Mouse (Mus musculus): Measurements from ENCODE around the gene Paqr7. TPM values are rescaled to one million over a fixed set of nuclear protein-coding genes. Genes with fewer than 3 reads are reported as not detected.

The Paqr7 gene
- total and polyA plus RNA-seq, 3 experiments: 0.43 to 2.7 (median 0.89) TPM

GRCm38 (mm10) chr4:134485151-134485900 lies 11.2 kb upstream of the Paqr7 start:
- dilution Hi-C loops (cut with MboI; ENCODE audit: extremely low pct_ligation_motif_present, extremely low pct_unique_long_range_greater_than_20kb, low sequenced_read_pairs) (no loop called here), in situ Hi-C loops (cut with MboI; ENCODE audit: low pct_ligation_motif_present, low pct_unique_long_range_greater_than_20kb, low sequenced_read_pairs) (loop anchor here (25.0 kb wide), 1 partner anchor 223 kb away; the partner anchor contains the start of gene Grrp1)
- Histone ChIP-seq H3K4me3 (replicated peaks in 1 of 3; ENCODE audit: low read depth in 2 of 3, low read length in 2 of 3, poor library complexity in 1 of 3) (no peak overlapping the region), H3K27ac (ENCODE audit: insufficient read depth, low read depth) (no peak overlapping the region), H3K4me1 (ENCODE audit: control insufficient read depth in 1 of 2, insufficient read depth in 2 of 2) (peaks cover 2 to 6% of the 10 kb centered on the region in 2 experiments; a peak in 2 of 4 replicates), H3K27me3 (replicated peaks) (peaks cover 33% of the 10 kb centered on the region), H3K4me2 (ENCODE audit: insufficient read depth, low read depth, poor library complexity, severe bottlenecking) (no peak overlapping the region), H3K9me3 (replicated peaks; ENCODE audit: low read length) (no peaks in the 10 kb centered on the region), H3K36me3 (replicated peaks in 1 of 2; ENCODE audit: control insufficient read depth in 1 of 2, insufficient read depth in 1 of 2, low read length in 1 of 2) (no peaks in the 10 kb centered on the region), H3K9ac (ENCODE audit: insufficient read depth, low read depth) (no peak overlapping the region), H3K79me2 (replicated peaks; ENCODE audit: control insufficient read depth, extremely low read depth, insufficient read depth, poor library complexity, severe bottlenecking) (no peaks in the 10 kb centered on the region)
- no peak for DNase-seq (ENCODE audit: extremely low read depth)
- TF ChIP-seq CTCF (conservative IDR thresholded peaks at IDR 0.05 in 1 of 2, IDR thresholded peaks at IDR 0.05 in 1 of 2; ENCODE audit: low read depth in 2 of 2, low read length in 2 of 2): peak in 1 of 2 experiments; percentile 11; a peak in 1 of 4 replicates
- TF ChIP-seq PAX5 (IDR thresholded peaks at IDR 0.05; ENCODE audit: low read length): no peak

GRCm38 (mm10) chr4:134488211-134488610 lies 8.3 kb upstream of the Paqr7 start:
- no peak for DNase-seq (ENCODE audit: extremely low read depth)
- no peak overlapping the region for H3K9ac ChIP-seq (ENCODE audit: insufficient read depth, low read depth)
- H3K79me2 ChIP-seq (replicated peaks; ENCODE audit: control insufficient read depth, extremely low read depth, insufficient read depth, poor library complexity, severe bottlenecking): no peaks in the 10 kb centered on the region
- TF ChIP-seq CTCF (conservative IDR thresholded peaks at IDR 0.05 in 1 of 2, IDR thresholded peaks at IDR 0.05 in 1 of 2; ENCODE audit: low read depth in 2 of 2, low read length in 2 of 2) (no peak), CHD2 (IDR thresholded peaks at IDR 0.05; ENCODE audit: low read length) (no peak), RAD21 (IDR thresholded peaks at IDR 0.05; ENCODE audit: low read depth, low read length) (no peak), ELF1 (IDR thresholded peaks at IDR 0.05; ENCODE audit: low read depth, low read length) (no peak), SIN3A (IDR thresholded peaks at IDR 0.05; ENCODE audit: low read length) (no peak)
- H3K4me3 ChIP-seq (replicated peaks in 1 of 3; ENCODE audit: low read depth in 2 of 3, low read length in 2 of 3, poor library complexity in 1 of 3): no peak overlapping the region
- H3K4me1 ChIP-seq (ENCODE audit: control insufficient read depth in 1 of 2, insufficient read depth in 2 of 2): peaks cover 0 to 4% of the 10 kb centered on the region in 2 experiments; a peak in 1 of 4 replicates
- in situ Hi-C loops (cut with MboI; ENCODE audit: low pct_ligation_motif_present, low pct_unique_long_range_greater_than_20kb, low sequenced_read_pairs): loop anchor here (25.0 kb wide), 1 partner anchor 226 kb away; the partner anchor contains the start of gene Grrp1
- dilution Hi-C loops (cut with MboI; ENCODE audit: extremely low pct_ligation_motif_present, extremely low pct_unique_long_range_greater_than_20kb, low sequenced_read_pairs): no loop called here
- H3K9me3 ChIP-seq (replicated peaks; ENCODE audit: low read length): peaks cover 6% of the 10 kb centered on the region
- H3K4me2 ChIP-seq (ENCODE audit: insufficient read depth, low read depth, poor library complexity, severe bottlenecking): no peak overlapping the region
- H3K27me3 ChIP-seq (replicated peaks): peaks cover 28% of the 10 kb centered on the region
- no peak overlapping the region for H3K27ac ChIP-seq (ENCODE audit: insufficient read depth, low read depth)
- H3K36me3 ChIP-seq (replicated peaks in 1 of 2; ENCODE audit: control insufficient read depth in 1 of 2, insufficient read depth in 1 of 2, low read length in 1 of 2): no peaks in the 10 kb centered on the region

- H3K4me1 ChIP-seq (ENCODE audit: control insufficient read depth in 1 of 2, insufficient read depth in 2 of 2): peaks cover 0 to 4% of the 10 kb centered on the region in 2 experiments; a peak in 1 of 4 replicates
- no peaks in the 10 kb centered on the region for H3K36me3 ChIP-seq (replicated peaks in 1 of 2; ENCODE audit: control insufficient read depth in 1 of 2, insufficient read depth in 1 of 2, low read length in 1 of 2)
- H3K27me3 ChIP-seq (replicated peaks): peaks cover 28% of the 10 kb centered on the region
- in situ Hi-C loops (cut with MboI; ENCODE audit: low pct_ligation_motif_present, low pct_unique_long_range_greater_than_20kb, low sequenced_read_pairs) (loop anchor here (25.0 kb wide), 1 partner anchor 228 kb away; the partner anchor contains the start of gene Grrp1), dilution Hi-C loops (cut with MboI; ENCODE audit: extremely low pct_ligation_motif_present, extremely low pct_unique_long_range_greater_than_20kb, low sequenced_read_pairs) (no loop called here)
- H3K4me3 ChIP-seq (replicated peaks in 1 of 3; ENCODE audit: low read depth in 2 of 3, low read length in 2 of 3, poor library complexity in 1 of 3): no peak overlapping the region
- no peak overlapping the region for H3K9ac ChIP-seq (ENCODE audit: insufficient read depth, low read depth)
- no peak overlapping the region for H3K4me2 ChIP-seq (ENCODE audit: insufficient read depth, low read depth, poor library complexity, severe bottlenecking)
- no peak for DNase-seq (ENCODE audit: extremely low read depth)
- peaks cover 6% of the 10 kb centered on the region for H3K9me3 ChIP-seq (replicated peaks; ENCODE audit: low read length)
- H3K27ac ChIP-seq (ENCODE audit: insufficient read depth, low read depth): no peak overlapping the region
- no peaks in the 10 kb centered on the region for H3K79me2 ChIP-seq (replicated peaks; ENCODE audit: control insufficient read depth, extremely low read depth, insufficient read depth, poor library complexity, severe bottlenecking)
- TF ChIP-seq KAT2A (IDR thresholded peaks at IDR 0.05; ENCODE audit: insufficient replicate concordance, low read length) (no peak), MXI1 (IDR thresholded peaks at IDR 0.05; ENCODE audit: low read depth, low read length) (no peak), USF2 (conservative IDR thresholded peaks at IDR 0.05; ENCODE audit: low read depth, low read length) (no peak)
Observed at GRCm38 (mm10) chr4:134489986-134490665, 6.4 kb upstream of the Paqr7 start.
